Mouse (Mus musculus) liver, embryonic 15.5 days (tissue): ENCODE data around the gene Degs1. TPM values are rescaled to one million over a fixed set of nuclear protein-coding genes. Genes with fewer than 3 reads are reported as not detected.

Source experiments
- polyA plus RNA-seq: library from polyadenylated mRNA; unstranded; fragments of >200 nt; fragmentation: Nextera tagmentation; extraction: Ambion mirVana; gene quantifications from 2 replicates; pipeline ENCODE4 v1.2.1, GENCODE M21; 2015

Degs1 gene
- polyA plus RNA-seq, 1 experiment from 2014 or later: 78.2 TPM

Other genes with a start within 250 kb of the Degs1 start
- gene Srp9, start 158.1 kb downstream of the Degs1 start, polyA plus RNA-seq: 60.3 and 75.7 TPM in 2 replicates
- gene Vmn1r1, start 118.3 kb downstream of the Degs1 start, polyA plus RNA-seq: not detected in 2 replicates
- gene Fbxo28, start 58.8 kb upstream of the Degs1 start, polyA plus RNA-seq: 5.5 and 5.6 TPM in 2 replicates
- 3.5 and 3.8 TPM in 2 replicates for gene Trp53bp2, start 126.4 kb upstream of the Degs1 start, polyA plus RNA-seq
- gene Capn2, start 234.8 kb upstream of the Degs1 start, polyA plus RNA-seq: 24.1 and 26.1 TPM in 2 replicates